Mouse (Mus musculus) cerebellum, adult 2 months (tissue): ENCODE results near the gene Endou. TPM values are rescaled to one million over a fixed set of nuclear protein-coding genes. Genes with fewer than 3 reads are reported as not detected.
A peak's percentile ranks its signal among the peaks of the same experiment; 100 is the strongest.

Experiments
- DNase-seq, 2 experiments: peaks; one replicate each; pipeline ENCODE4 v3.0.0; 2021
- H3K27ac ChIP-seq: fragments of 200-500 bp; 2 replicates; pipeline ENCODE4 v1.5.1; 2012; ENCODE audit warnings: low read length, control low read depth, inconsistent platforms; ENCODE audit not compliant: insufficient read depth
- H3K27me3 ChIP-seq: fragments of 200-500 bp; 2 replicates; pipeline ENCODE4 v1.6.1; 2012; ENCODE audit warnings: inconsistent platforms, mild to moderate bottlenecking, low read length, moderate library complexity; ENCODE audit not compliant: control insufficient read depth, insufficient read depth
- H3K4me1 ChIP-seq: fragments of 200-500 bp; 2 replicates; pipeline ENCODE4 v1.6.1; 2011; ENCODE audit warnings: low read length; ENCODE audit not compliant: control insufficient read depth, insufficient read depth
- H3K4me3 ChIP-seq: fragments of 200-500 bp; replicated peaks from 2 replicates; pipeline ENCODE3; 2011; ENCODE audit warnings: mild to moderate bottlenecking, low read depth, low read length, control low read depth; ENCODE audit not compliant: insufficient read depth
- CTCF ChIP-seq: fragments of 200-500 bp; IDR thresholded peaks from 2 replicates; pipeline ENCODE4 v1.5.1; 2011; ENCODE audit warnings: low read depth, mild to moderate bottlenecking, control low read depth, low read length, moderate library complexity, borderline replicate concordance; ENCODE audit not compliant: insufficient read depth
- POLR2A ChIP-seq: fragments of 200-500 bp; IDR thresholded peaks from 2 replicates; pipeline ENCODE4 v1.6.1; 2011; ENCODE audit warnings: low read length, control low read depth, borderline replicate concordance; ENCODE audit not compliant: insufficient read depth
- WGBS: fragments of 180-500 bp; shearing (Covaris S2); methylation state at CpG from one replicate; pipeline ENCODE4 v1.1.7; 2018; 5-methylcytosine and 5-hydroxymethylcytosine counted together
- polyA plus RNA-seq: library from polyadenylated mRNA; depleted of rRNA; stranded (reverse); fragments of >200 nt; gene quantifications from 2 replicates; pipeline ENCODE4 v1.2.3, GENCODE M21; 2012; rRNA removed

Endou gene
- polyA plus RNA-seq, 1 experiment, result 1.7 TPM

GRCm38 (mm10) chr15:97663750-97664406 is 67.3 kb downstream of the Endou start:
- Histone ChIP-seq H3K4me3 (peak overlapping the region; percentile 70), H3K27me3 (no peaks in the 10 kb centered on the region), H3K27ac (peak overlapping the region; percentile 16), H3K4me1 (no peaks in the 10 kb centered on the region)
- WGBS, result under 1% methylated on average over 19 of the region's 19 CpGs
- peak; percentile 70 to 76 for DNase-seq
- TF ChIP-seq POLR2A (no peak), CTCF (peak; percentile 82)

Other genes starting within 250 kb of the Endou start
- gene Rpap3, start 25.5 kb downstream of the Endou start, polyA plus RNA-seq, result 25.3 and 26.0 TPM in 2 replicates
- gene Rapgef3, start 36.6 kb upstream of the Endou start, polyA plus RNA-seq, result 35.0 and 36.5 TPM in 2 replicates
- gene Slc48a1, start 47.2 kb upstream of the Endou start, polyA plus RNA-seq, result 129 and 133 TPM in 2 replicates
- 38.3 and 40.9 TPM in 2 replicates for gene Hdac7, start 113.2 kb upstream of the Endou start, polyA plus RNA-seq
- 0.41 and 0.46 TPM in 2 replicates for gene Vdr, start 179.3 kb upstream of the Endou start, polyA plus RNA-seq
- gene Tmem106c, start 232.9 kb upstream of the Endou start, polyA plus RNA-seq, result 74.1 and 74.5 TPM in 2 replicates